Mouse (Mus musculus): ENCODE data around the gene Sec22c. TPM values are rescaled to one million over a fixed set of nuclear protein-coding genes. Genes with fewer than 3 reads are reported as not detected.

Gene Sec22c
- total RNA-seq, 2 experiments from 2014 or later, result 28.9 to 29.4 TPM

GRCm38 (mm10) chr9:121696626-121697025 is 8.7 kb downstream of the Sec22c start:
- no peak for DNase-seq (ENCODE audit: low spot score in 2 of 2)

GRCm38 (mm10) chr9:121694736-121695135 is 10.6 kb downstream of the Sec22c start:
- DNase-seq (ENCODE audit: low spot score in 2 of 2), result no peak

GRCm38 (mm10) chr9:121690734-121691133 is 14.6 kb downstream of the Sec22c start:
- no peak for DNase-seq (ENCODE audit: low spot score in 2 of 2)

GRCm38 (mm10) chr9:121690200-121690651 is 15.1 kb downstream of the Sec22c start:
- peak; percentile 29 to 54 for DNase-seq (ENCODE audit: low spot score in 2 of 2)

- DNase-seq (ENCODE audit: low spot score in 2 of 2), result no peak
These were observed 20.6 kb downstream of the Sec22c start for GRCm38 (mm10) chr9:121684702-121685101.

GRCm38 (mm10) chr9:121682037-121682680 is 23.1 kb downstream of the Sec22c start:
- DNase-seq (ENCODE audit: low spot score in 2 of 2), result no peak

DNA sequence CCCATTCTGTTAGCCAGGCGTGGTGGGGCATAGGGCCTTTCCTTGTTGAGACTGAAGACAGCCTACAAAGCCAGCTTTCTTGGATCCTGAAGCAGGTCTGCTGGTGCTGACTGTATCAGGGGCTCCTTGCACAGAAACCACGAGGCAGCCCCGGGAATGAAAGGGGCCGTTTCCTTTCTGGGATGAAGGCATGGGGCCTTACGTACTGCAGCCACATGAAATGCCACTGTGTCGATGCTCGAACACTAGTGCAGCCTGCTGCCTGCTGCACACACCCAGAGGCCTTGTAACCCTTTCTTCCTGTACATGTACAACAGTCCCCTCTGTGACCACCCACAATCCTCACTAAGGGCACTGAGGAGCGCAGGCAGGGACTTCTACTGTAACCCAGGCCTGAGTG is 24.1 kb downstream of the Sec22c start:
- DNase-seq (ENCODE audit: low spot score in 2 of 2), result no peak

- DNase-seq (ENCODE audit: low spot score in 2 of 2), result peak in 1 of 2 experiments; percentile 51
These were observed 25.7 kb downstream of the Sec22c start for GRCm38 (mm10) chr9:121679549-121679948.

DNA sequence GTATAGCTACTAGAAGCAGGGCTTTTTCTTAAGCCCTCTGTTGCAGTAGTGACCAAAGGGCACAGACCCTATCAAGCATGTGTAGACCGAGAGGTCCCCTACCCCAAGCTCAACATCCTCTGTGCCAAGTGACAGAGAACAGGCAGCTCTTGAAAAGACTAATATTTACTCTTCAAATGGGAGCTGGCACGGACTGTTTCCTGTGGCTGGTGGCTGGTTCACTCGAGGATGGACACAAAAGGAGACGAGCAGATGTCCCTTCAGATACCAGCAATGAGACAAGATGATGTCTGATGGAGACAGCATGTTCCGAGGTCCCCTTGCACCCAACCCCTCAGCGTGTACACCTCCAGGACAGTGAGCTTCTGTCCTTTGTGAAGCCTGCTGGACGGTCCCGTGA is 27.8 kb downstream of the Sec22c start:
- DNase-seq (ENCODE audit: low spot score in 2 of 2), result no peak

DNA sequence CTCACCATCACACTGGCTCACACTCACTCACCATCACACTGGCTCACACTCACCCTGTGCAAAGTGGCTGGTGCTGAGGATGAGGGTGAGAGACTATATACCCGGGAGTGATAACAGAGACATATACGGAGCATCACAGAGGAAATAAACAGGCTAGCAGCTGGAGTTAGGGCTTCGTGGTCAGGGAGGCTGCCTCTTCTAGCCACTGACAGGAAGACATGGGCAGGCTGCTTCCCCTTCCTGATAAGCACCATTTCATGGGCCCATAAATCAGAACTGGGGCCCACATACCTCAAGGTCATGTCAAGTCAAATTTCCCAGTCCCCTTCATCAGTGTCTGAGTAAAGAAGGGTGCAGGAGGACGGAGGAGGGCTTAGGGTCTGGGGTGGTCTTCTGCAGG is 28.2 kb downstream of the Sec22c start:
- no peak for DNase-seq (ENCODE audit: low spot score in 2 of 2)

- no peak for DNase-seq (ENCODE audit: low spot score in 2 of 2)
These were observed 29.7 kb downstream of the Sec22c start for GRCm38 (mm10) chr9:121675556-121675955.

DNA sequence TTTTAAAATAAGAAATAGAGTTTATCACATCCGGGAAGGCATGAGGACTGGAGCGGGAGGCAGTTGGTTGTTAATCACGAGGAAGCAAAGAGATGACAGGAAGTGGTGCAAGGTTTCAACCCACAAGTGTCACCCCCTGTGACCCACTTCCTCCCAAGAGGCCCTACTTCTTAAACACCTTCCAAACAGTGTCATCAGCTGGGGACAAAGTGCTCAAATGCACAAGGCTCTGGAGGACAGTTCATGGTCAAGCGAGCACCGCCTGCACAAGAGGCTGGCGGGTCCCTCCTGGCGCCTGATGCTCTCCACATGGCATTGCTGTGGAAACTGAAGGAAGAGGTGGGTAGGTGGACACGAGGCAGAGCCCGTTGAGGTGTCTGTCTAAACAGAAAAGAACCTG is 30.3 kb downstream of the Sec22c start:
- DNase-seq (ENCODE audit: low spot score in 2 of 2), result no peak

DNA sequence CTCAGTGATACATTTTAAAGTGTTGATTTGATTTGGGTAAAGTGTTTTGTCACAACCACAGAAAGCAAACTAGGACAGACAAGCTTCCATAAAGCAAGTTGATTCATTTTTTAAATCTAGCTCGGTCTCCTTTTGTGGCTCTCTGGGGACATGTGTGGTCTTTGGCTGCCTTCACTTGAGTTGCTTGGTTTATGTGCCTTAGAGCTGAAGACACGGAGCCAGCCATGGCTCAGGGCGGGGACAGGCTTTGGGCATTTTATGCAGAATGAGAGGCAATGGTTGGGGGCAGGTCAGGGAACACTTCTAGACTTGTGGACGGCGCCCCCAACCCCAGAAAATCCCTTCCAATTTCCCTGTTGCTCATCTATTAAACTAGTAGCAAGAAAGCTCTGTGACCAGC is 31.6 kb downstream of the Sec22c start:
- no peak for DNase-seq (ENCODE audit: low spot score in 2 of 2)

GRCm38 (mm10) chr9:121672311-121672710 is 33.0 kb downstream of the Sec22c start:
- DNase-seq (ENCODE audit: low spot score in 2 of 2), result no peak

DNA sequence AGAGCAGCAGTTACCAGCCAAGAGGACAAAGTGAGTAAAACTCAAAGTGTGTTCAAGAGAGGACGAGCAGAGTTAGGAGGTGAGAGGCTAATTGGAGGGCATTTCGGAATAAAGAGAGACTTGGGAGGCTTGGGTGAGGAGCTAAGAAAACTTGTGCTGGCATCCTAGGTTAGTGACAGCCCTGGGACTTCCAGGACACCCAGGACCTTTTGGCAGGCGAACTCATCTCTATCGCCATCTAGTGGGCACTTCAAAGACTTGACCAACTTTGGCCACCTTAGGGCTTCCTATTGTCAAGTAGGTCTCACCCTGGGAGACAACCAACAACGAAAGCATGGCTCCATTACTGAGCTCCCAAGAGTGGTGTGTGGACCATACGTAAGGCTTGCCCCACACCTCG is 34.0 kb downstream of the Sec22c start:
- no peak for DNase-seq (ENCODE audit: low spot score in 2 of 2)

- peak in 1 of 2 experiments; percentile 38 for DNase-seq (ENCODE audit: low spot score in 2 of 2)
These were observed 35.9 kb downstream of the Sec22c start for GRCm38 (mm10) chr9:121669348-121669791.

GRCm38 (mm10) chr9:121667822-121668221 is 37.5 kb downstream of the Sec22c start:
- DNase-seq (ENCODE audit: low spot score in 2 of 2), result peak in 1 of 2 experiments; percentile 48

DNA sequence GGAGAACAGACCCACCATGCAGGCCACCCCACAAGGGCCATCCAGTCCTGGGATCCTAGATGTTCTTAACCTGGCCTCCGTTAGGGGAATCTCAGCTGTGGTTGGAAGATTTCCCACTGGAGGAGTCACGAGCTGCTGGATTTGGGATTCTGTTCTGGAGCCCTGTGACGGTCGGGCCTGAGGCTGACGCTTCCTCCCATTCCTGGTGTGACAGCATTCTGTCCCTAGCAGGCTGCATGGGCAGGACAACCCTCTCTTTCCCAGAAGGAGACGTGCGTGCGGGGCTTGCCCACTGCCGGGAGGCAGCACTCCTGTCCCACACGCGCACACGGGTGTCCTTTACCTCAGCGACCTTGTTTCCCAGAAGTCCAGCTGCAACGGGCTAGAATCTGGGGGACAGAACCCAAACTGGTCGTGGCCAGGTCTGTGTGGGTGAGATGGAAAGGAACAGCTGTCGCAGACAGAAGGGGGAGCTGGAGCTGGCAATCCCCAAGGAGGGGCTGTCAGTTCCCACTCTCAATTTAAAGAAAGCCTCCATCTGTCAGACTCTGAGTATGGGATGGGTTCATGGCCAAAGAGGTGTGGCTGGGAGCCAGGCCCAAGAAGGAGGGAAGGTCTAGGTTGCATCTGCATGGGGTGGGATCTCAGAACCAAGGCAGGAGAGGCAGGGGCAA is 38.2 kb downstream of the Sec22c start:
- peak; percentile 57 to 72 for DNase-seq (ENCODE audit: low spot score in 2 of 2)

- DNase-seq (ENCODE audit: low spot score in 2 of 2), result peak; percentile 45 to 66
These were observed 41.2 kb downstream of the Sec22c start for GRCm38 (mm10) chr9:121664104-121664503.

GRCm38 (mm10) chr9:121663467-121663866 is 41.8 kb downstream of the Sec22c start:
- DNase-seq (ENCODE audit: low spot score in 2 of 2), result peak; percentile 38 to 55

- no peak for DNase-seq (ENCODE audit: low spot score in 2 of 2)
These were observed 45.5 kb downstream of the Sec22c start for GRCm38 (mm10) chr9:121659791-121660190.

GRCm38 (mm10) chr9:121658248-121658647 is 47.0 kb downstream of the Sec22c start:
- DNase-seq (ENCODE audit: low spot score in 2 of 2), result no peak

DNA sequence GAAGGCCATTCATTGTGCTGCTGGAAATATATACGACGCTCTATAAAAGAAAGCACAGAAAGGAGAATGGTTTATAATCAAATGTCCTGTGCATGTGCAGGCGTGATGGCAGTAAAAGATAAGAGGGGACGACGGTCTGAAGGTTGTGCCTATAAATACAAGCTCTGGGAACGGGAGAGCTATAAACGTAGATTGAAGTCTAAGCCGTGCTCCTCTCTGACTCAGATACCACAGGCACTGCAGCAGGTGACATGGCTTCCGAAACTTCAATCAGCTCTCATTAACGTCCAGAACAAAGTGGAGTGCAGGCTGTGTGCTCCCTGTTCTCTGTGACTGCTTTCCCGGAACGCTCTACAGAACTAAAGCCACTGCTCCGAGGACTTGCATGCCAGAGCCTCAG is 48.1 kb downstream of the Sec22c start:
- no peak for DNase-seq (ENCODE audit: low spot score in 2 of 2)

Measured in left cerebral cortex, adult 18-20 months (tissue).